Mouse (Mus musculus) thymus, postnatal 4 days (tissue): ENCODE results near the gene Hs2st1.

Experiments used
- DNase-seq: peaks from one replicate; pipeline ENCODE4 v3.0.0; 2021

The Hs2st1 gene

DNA sequence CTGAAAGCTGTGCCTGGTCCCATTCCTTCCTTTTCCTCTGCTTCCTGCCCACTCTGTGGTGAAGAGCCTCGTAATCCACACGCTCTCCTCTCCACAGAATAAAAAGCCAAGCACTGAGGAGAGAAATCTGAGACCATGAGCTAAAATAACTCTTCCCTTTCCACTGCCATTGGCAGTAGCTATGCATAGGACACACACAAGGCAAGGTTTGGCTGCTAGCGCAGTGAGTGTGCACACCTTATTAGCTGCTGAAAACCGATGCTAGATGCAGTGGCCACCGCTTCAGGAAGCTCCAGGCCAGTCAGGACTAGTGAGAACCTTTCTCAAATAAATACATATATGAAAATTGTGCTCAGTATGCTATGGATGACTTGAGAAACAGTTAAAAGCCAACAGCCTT lies 19.9 kb downstream of the Hs2st1 start:
- DNase-seq = no peak

DNA sequence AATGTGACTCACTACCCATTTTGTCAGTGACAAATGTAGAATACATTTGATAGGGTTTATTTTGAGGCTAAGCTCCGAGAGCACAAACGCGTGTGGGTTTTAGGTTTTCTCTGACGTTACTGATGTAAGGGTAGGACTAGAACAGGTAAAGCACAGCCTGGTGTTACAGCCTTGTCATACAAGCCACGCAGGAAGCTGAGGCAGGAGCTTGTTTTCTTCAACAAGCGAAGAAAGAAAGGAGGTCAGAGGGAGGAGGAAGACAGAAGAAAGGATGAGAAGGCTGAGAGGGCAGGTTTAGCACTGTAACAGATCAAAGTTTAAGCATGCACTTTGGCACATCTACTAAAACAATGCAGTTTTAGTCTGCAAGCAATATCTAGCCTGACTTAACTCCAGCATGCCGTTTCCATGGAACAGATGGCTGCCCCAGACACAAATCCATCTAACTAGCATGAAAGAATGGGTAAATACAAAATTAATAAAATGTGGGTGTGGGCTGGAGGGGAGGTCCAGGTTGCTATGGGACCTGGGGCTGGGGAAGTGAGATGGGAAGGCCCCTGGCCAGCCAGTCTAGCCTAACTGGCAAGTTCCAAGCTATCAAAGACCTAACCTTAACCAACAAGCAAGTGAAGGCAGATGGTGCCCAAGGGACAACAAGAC lies 21.7 kb downstream of the Hs2st1 start:
- DNase-seq = peak; percentile 57

DNA sequence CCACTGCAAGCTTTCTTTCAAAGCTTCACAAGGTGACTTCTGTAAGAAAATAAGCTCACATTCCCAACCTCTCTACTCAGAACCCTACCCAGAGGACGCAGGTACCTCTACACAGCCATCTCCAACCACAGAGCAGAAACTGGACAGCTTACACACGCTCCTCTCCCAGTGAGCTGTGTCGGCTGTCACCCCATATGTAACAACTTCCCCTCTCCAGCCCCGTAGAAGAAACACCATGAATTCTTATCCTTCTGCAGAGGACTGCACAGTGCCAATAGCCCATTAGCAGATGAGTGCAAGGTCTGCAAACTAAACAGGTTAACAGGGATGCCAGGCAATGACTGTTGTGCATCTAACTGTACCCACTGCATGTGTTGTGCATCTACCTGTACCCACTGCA lies 23.5 kb downstream of the Hs2st1 start:
- no peak for DNase-seq

DNA sequence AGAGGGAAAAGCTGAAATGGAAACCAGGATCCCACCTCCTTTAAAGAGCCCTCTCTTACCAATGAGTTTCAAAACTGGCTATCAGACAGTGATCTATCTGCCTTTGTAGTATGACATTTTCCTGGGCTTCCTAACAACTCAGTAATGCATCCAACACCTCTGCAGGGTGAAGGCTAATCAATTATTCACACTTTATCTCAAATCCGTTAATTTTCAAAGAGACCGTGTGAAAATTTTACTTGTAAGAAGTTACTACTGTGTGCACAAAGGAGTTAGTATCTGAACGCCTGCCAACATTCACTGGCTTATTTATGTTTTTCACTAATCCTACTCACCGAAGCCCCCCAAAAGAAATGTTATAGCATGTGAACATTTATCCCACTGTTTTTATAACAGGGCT lies 24.1 kb downstream of the Hs2st1 start:
- DNase-seq = no peak

DNA sequence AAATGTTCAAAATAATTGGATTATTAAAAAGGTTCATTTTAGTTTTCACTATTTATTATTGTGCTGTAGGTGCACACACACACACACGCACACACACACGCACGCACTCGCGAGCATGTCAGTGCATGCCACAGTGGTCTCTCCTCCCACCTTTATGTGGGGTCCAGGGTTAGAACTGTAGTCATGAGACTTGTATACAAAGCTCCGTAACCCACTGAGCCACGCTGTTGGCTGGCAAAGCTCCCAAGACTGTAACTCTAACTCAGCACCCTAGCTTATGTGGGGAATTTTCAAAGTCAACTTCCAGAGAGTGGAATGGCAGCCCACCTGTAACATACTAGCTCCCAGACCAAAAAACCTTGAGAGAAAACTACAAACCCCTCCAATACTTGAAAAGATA lies 24.8 kb downstream of the Hs2st1 start:
- no peak for DNase-seq

DNA sequence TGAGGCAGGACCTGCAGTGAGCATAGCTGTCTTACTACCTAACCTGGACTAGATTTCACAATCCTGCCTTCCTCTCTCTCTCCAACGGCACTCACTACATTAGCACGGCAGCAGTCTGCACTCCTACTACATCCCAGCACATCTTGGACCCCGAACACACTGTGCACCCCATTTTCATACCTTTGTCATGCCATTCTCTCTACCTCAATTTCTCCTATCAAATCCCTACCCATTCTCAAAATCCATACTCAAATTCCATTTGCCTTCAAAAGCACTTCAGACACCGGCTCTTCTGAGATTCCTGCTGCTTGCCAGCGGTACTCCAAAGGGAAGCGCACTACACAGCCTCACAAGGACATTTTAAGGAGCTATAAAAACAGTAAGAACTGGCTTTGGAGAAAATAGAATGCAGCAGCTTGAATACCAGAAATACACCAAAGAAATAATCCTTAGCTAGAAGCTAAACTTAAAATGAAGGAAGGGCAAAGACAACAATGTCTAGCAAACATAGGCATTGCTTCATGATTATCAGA lies 28.0 kb downstream of the Hs2st1 start:
- DNase-seq = no peak

DNA sequence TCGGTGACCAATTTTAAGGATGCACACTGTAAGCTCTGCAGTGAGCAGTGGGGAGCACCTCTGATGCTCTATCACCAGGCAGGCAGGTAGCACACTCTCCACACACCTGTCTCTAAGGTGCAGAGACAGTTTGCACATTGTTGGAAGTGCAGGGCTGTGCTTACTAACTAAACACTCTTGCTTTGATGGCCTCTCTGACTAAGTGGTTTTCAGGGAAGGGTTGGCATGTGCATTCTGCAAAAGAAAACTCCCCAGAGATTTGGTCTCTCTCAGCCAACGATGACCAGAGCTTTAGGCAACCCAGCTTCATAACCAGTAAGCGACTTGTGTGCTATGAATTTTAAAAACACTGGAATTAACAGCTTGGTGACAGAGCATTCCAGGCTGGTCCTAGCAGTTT lies 29.2 kb downstream of the Hs2st1 start:
- no peak for DNase-seq

DNA sequence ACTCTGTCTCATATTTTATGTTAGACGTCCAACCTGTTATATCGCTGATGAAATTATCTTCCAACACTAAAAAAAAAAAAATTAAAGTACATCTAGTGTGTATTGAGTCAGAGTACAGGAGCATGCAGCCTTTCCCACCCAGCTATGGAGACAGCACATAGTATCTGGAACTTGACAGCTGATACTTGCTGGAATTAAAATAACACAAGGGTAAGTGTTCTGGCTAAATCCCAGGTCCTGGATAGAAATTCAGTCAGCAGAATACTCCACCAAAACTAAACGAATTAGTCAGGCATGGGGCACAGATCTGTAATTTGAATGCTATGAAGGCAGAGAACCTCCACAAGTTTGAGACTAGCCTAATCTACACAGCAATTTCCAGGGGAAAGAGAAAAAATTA lies 30.9 kb downstream of the Hs2st1 start:
- no peak for DNase-seq

DNA sequence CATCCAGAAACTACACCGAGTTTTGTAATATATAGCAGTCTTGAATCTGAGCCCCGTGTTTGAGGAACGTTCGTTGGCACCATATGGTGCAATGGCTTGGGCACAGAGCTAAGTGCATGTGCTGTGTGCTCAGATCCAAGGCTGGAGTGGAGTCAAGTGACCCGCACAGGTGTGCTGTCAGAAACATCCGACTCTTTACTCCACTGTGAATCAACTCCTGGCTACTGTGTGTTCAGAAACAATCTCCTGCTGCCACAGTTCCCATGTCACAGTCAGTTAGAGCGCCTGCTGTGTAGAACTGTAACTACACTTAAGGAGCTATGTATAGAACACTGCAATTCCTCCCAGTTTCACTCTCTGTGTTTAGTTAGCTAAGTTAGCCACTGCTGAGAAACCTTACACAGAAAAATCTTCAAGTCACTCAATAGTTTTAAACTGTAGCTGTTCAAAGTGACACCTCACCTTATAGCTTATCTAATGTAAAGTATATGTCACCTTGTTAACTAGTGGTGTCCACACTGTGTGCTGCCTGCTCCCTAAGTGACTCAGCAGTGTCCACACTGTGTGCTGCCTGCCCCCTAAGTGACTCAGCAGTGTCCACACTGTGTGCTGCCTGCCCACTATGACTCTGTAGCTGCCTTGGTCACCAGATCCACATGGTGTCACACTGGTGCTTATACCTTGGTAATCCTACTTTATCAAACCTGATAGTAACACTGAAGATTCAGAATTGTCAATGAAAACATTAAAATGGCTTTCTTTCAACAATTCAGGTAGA lies 32.7 kb downstream of the Hs2st1 start:
- peak; percentile 52 for DNase-seq

DNA sequence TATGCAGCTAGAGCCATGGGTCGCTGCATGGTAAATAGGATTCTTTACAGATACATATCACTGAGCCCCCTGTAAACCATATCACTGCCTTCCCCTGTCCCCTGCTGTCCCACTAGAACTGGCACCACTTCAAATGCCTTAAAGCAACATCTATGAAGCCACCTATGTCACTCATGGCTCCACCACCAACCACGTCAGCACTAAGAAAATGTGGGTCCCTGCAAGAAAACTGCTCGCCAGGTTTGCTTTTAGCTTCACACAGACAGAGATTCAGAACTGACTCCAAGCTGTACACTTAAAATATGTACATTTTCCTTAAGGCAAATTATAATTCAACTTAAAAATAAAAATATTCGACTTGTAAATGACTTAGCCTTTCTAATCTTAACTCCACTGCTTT lies 34.9 kb downstream of the Hs2st1 start:
- no peak for DNase-seq

DNA sequence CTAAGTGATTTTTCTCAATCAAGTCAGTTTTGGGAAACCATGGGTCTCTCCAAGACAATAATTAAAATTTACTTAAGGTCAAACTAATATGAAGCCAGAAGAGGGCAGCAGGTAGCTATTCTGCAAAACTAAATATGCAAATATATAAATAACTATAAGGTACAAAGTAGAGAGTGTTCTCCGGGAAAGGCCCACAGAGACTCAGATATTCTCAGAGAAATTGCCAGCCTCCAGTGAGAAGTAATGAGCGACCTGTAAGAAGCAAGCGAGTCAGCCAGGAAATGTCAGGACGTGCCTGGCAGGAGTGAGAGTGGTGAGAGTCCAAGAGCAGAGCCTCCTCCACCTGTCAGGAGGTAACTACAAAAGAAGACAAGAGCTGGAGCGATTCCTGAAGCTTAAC lies 39.0 kb downstream of the Hs2st1 start:
- no peak for DNase-seq

DNA sequence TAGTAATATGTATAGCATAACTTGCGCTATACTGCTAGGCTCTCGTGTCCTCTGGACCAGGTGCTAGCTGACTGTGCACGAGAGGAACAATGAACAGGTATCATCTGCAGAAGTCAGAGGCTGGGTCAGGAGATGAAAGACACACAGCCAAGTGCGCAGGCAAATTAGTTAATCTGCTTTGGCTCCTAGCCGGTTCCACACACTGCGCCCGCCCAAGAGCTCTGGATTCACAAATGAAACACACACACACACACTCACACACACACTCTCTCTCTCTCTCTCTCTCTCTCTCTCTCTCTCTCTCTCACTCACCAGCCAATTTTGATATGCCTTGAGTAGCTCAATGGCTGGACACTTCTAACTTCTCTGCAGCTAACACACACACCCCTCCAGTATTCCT lies 42.1 kb downstream of the Hs2st1 start:
- DNase-seq = no peak

DNA sequence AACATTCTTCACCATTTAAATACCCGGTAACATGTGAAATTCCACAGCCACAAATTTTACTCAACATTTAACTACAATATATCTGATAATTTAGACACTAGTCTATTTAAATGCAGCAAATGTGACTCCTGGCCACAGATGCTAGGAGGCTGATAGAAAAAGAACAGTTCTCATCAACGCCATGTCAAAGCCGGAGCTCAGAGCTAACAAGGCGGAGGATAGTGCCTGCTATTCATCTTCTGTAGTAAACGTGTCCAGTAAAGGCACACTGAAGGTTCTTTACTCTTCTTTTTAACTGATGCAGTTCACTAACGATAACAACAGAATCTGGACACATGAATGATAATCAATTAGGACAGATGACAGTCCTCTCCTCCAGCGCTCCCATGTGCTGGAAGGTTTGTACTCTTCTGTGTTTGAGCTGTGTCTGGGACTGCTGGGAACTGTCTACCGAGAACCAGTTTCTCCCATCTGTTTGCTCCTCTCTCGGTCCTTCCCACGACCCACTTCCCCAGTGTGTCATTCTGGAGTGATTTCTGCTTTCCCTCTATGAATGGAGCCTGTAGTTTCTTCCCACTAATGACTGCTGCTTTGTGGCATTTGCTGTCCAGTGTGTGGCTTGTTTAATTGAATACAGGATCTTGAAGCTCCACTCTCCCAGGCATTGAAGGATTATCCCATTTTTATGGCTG lies 50.3 kb downstream of the Hs2st1 start:
- no peak for DNase-seq

DNA sequence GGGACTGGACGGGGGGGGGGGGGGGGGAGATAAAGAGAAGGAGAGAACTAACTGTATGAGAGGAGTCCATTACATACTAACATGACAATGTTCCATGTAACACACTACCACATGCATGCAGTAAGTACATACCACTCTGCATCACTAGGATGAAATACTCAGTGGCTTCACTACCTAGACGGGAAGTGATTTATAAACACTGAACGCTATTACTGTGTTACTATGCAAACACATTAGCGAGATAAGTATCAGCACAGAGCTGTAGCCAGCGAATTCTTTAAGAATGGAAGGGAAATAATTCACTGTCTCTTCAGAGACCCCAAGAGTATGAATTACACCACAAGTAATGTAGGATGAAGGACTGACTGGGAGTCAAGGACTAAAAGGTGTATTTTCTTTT lies 51.1 kb downstream of the Hs2st1 start:
- DNase-seq = no peak

DNA sequence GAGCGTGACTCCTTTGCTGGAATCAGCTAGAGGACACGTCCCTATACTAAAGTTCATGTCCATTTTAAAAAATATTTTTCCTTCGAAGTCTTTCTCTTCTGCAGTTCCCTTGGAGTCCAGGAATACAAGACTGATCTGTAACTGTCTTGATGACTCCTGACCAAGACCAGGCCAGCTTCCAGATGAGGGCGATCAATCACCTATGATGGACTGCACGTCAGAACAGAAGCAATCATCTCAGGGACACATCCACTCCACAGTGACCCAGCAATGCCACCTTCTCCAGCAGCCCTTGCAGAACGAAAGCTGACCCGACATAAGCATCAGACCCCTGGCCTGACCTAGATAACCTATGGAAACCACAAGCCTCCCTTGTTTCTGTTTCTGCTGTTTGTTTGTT lies 54.7 kb downstream of the Hs2st1 start:
- no peak for DNase-seq

DNA sequence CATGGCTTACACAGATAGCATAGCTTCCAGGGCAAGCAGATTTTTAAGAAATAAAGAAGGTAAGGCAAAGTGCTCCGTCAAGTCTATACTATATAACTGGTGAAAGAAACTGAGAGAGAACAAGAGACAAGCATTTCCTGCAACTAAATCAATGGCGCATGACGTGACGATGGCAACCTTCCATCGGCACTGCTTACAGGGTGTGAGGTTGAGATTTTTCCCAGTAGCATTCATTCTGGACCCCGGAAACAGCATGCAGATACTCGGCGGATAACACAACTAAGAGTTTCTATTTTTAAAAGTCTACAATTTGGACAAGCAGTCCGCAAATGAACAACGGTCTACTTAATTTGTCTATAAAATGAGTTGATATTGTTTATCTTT lies 55.9 kb downstream of the Hs2st1 start:
- DNase-seq = no peak

DNA sequence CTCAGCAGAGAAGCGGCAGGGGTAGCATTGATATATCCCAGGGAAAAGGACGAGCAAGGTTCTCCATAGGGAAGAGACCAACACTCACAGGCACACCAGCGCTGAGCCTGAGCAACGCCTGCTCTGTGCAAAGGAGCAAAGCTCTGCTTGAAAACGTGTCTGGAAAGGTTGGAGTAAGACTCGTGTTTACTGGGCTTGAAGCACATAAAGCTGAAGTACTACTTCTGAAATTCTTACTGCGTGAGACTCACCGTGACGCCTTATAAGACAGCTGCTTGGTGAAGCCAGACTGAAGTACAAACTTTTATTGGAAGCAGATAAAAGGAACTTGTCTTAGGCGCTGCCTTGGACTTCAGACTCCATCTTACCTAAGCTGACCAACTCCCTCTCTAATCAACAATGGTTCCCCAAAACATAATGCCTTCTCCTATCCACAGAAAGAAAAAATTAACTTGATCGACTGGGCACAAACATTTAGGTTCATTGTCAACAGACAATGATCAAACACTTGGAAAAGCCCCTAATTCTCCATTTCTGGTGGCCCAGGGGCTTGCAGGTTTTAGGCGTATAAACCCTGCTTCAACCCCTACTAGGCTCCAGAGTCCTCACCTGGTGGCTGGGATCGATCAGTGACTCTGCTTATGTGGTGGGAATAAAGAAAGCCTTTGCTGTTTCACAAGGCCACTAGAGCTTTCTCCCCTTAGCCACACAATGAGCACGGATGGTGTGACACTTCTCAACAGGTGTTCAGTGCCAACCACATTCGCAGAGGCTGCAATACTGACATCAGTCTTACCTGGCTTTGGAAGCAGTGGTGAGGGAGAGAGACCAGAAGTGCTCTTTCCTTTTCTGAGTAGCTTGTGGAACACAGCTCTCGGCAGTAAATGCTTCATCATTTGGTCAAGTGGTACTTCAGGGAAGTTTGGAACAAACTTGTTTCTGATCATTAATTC lies 56.5 kb downstream of the Hs2st1 start:
- no peak for DNase-seq

DNA sequence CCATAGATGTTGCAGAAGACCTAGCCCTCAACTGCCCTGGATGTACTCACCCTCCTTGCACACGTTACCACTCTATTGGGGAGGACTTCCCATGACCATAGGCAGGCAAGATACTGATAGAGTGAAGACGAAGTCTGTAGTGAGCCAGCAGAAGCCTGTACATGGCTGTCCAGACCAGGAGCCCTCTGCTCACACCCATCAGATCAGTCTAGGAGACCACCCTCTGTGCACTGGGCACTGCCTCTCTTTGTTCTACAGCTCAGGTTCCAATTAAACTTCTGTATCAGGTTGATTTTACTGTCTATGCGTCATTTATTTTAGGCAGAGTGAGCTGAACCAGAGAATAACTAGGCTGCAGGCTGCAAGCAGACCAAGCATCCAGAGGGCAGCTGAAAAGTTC lies 59.3 kb downstream of the Hs2st1 start:
- no peak for DNase-seq

DNA sequence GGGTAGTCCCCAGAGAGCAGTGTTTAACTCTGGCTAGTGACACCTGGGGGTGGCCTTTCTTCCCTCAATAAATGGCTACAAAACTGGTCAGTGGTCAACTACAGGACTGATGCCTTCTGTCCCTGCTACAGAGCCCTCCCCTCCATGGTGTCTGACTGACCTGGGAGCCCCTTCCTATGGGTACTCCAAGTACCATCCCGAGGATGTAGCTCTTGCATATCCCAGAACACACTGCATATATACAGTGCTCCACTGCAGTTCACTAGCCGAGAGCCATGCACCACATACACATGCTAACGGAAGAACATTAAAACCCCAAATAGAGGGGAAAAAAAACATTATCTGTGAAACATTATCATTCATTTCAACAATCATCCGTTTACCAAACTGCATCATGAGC lies 61.6 kb downstream of the Hs2st1 start:
- DNase-seq = no peak

DNA sequence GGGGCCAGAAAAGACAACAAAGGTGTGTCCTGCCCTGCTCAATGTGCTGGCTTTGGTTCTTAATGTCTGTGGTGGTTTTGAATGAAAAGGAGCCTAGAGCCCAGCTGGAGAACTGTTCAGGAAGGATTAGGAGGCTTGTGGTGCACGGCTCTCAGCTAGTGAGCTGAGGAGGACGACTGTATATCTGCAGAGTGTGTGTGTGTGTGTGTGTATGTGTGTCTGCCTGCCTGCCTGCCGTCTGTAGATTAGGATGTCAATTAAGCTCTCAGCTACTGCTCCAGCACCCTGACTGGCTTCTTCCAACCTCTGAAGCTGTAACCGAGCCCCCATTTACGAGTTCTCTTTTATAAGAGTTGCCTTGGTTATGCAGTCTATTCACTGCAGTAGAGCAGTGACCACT lies 62.1 kb downstream of the Hs2st1 start:
- no peak for DNase-seq

DNA sequence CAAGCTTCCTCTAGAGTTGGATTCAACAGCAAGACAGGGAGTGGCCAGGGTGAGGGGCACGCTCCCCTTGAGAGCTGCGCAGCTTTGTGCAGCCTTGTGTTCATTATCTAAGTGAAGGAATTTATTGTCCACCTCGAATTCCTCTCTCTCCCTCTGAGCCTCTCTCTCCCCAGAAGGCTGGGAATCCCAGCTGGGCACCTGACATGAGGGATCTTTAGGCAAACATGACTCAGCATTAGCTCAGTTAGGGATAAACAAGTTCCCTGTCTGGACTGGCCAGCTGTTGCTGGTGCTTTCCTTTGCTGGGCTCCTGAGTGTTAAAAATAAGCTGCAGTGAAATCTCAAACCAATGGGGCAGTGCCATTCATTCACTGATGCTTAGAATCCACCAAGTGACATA lies 63.8 kb downstream of the Hs2st1 start:
- DNase-seq = no peak

DNA sequence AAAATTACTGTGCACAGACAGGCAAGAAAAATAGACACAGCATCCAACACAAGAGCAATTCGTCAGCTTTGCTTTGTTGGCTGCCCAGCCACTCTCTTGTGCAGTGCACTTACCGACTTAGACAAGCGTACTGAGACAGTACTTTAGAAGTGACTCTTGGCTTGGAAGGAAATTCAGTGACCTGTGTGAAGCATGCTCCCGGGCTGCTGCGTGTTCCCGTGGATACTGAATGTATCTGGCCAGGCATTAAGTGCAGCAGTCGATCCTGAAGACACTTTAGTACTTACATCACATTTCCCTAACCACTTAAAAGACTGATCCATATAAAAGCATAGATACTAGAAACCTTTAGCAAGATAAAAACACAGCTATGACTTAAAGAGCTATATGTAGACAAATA lies 68.1 kb downstream of the Hs2st1 start:
- no peak for DNase-seq

DNA sequence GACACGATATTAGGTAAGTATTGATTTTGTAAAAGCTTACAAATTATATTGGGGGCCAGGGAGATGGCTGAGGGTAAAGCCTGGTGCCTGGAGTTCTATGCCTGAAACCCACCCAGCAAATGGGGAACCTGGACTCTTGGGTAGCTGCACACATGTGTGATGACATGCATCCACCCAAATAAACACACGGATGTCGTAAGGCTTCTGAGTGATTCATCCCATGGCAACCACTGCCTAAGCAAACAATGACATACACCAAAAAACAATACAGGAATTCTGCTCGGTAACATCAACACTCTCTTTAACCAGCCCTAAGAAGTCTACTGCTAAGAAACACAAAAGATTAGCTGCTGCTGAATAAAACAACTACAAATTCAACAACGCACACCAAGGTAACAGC lies 73.2 kb downstream of the Hs2st1 start:
- no peak for DNase-seq
